Mouse (Mus musculus) regulatory T cell (primary cell): ENCODE measurements around the gene Brd4.
"Not testable (repeated sequence)": the region's sequence is repeated elsewhere in the genome, so short reads cannot be mapped to it uniquely, and the experiment has no call there.

Source experiments
- in situ Hi-C: fragments of 300-600 bp; cut with MboI, MseI; formaldehyde crosslinking; loops from one replicate; pipeline ENCODE4 v1.15.1; 2025; ENCODE audit warnings: high pct_unique_total_duplicates

The Brd4 gene

DNA sequence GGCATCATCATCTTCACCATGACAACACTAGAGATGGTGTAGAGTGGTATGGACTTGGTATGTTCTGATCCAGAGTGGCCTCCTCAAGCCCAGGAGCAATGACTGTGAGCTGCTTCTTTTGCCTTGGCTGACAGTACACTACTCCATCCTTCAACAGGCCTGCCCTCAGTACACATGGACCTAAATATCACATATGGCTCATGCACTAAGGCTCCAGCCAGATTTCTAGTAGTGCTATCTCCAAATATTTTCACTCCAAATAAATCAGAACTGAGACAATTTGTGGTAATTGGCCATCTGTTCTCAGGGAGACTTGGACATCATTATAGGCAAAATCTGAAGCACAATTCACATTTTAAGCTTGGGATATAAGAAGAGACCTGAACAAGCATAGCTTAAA lies 51.3 kb downstream of the Brd4 start:
- in situ Hi-C loops = no loop called here

DNA sequence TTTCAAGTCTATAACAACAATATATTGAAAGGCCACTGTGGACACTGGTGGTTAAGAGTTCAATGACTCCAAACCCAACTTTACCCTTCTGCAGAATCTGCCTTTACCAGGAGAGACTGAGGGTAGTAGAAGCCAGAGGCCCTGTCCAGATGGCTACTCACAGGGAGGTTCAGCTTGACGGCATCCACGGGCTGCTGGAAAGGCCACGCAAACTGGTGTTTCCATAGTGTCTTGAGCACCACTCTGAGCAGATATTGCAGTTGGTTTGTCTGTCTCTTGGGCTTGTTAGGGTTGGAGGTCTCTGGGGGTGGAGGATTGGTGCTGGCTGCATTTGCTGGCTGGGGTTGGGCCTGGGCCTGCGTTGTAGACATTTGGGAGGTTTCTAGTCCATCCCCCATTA lies 55.3 kb downstream of the Brd4 start:
- in situ Hi-C loops = no loop called here

DNA sequence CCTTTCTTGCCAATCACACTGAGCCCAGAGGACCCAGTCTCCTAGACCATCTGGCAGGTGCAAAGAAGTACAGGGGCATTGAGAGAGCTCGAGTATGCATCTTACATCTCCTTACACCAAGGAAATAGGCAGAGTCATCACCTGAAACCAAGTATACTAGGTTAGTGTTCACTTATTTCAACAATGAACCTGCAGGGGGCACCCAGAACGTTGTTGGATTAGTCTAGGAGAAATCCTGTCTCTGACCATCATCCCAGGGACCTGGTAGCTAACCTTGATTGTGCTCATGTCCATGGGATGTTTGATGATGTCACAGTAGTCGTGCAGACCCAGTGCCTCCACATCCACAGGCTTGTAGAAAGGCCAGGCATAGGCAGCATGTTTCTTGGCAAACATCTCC lies 63.6 kb downstream of the Brd4 start:
- in situ Hi-C loops = no loop called here

DNA sequence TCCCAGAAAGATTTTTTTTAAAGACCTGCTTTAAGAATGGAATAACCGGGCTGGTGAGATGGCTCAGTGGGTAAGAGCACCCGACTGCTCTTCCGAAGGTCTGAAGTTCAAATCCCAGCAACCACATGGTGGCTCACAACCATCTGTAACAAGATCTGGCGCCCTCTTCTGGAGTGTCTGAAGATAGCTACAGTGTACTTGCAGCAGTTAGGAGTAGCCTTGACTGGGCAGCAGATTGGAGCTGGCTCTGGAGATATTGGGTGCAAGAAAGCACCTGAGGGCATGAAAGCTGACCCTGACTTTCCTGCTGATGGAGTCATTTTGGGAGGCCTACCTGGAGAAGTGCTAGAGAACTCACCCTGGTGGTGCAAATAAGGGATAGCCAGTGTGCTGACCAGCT lies 68.9 kb downstream of the Brd4 start:
- in situ Hi-C loops = not testable (repeated sequence)

DNA sequence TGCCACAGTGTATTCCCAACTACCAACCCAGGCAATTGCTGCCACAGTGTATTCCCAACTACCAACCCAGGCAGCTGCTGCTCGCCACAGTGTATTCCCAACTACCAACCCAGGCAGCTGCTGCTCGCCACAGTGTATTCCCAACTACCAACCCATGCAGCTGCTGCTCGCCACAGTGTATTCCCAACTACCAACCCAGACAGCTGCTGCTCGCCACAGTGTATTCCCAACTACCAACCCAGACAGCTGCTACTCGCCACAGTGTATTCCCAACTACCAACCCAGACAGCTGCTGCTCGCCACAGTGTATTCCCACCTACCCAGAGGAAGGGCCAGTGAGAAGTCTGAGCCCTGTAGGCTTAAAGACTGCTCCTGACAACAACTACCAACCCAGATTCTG lies 73.0 kb downstream of the Brd4 start:
- in situ Hi-C loops = not testable (repeated sequence)

DNA sequence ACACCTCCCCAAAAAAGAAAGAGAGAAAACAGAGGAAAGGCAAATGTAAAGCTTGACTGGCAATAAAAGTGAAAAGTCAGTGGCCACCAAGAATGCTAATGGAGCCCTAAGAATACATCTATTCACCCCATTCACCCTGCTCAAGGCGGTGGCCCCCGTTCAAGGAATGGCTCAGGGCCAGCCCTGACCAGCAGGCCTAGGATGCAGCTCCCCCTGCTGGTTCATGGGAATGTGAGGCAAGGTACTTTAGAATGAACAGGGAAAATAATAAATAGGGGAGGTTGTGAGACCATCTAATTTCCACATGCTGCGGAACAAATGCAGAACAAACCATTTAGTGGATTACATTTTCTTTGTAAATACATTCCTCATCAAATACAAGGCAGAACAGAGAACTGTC lies 74.8 kb downstream of the Brd4 start:
- in situ Hi-C loops = no loop called here

DNA sequence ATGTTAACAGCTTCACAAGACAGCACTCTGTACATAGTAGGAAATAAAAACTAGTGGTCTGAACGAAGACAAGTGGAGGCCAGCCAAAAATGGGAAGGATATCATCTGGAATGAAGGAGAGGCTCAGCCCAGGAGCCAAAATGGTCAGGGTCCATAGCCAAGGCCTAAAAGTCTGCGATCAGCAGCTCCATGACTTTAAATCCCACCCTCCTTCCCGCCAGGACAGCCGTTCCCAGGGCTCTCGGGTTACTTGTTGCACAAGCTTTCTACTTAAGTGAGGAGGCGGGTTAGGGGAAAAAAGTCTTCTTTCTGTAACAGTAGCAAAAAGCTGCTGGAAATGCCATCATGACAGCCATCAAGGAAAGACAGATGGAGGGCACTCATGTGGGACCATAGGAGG lies 75.4 kb downstream of the Brd4 start:
- in situ Hi-C loops = no loop called here

DNA sequence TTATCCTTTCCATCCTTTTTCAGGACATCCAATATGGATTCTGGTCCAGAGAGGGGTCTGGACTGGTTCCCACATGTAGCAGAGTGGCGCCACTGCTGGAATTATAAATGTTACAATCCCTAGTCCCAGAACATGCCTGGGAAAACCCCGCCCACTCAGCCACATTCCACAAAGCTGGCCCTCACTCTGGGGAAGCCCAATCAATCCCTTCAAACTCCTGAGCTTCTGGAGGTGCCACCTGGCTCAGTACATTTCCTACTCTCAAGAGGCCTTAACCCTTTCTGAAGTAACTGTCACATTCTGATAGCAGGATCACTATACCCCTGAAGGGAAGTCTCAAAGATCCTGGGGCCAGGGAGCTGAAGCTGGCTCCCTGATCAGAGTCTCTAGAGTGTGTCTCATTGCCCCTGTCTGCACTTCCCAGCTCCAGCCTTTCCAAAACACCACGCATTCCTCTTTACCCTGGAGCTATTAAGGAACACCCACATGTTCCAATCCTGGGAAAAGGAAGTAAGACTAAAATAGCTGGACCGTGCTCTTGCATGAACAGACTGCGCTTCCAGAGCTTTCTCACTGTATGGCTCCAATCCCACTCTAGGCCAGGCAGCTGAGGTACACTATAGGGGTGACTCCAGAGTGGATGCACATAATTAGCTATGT lies 76.8 kb downstream of the Brd4 start:
- in situ Hi-C loops = no loop called here

DNA sequence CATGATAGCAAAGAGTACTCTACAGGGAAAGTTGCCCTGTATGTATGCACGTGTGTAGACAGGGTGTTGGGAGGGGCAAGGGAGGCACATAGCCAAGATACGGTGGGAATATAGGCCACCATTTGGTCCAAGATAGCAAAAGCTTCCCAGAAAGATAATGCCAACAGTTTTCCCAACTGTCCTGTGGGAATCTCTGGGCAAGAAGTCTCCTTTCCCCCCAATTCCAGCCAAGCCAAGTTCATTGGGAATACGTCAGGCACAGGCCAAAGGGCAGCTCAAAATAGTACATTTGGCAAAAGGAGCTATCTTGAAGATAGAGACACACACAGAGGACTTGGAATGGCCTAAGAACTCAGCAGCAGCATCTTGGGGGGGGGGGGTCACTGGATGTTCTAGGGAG lies 79.2 kb downstream of the Brd4 start:
- in situ Hi-C loops = no loop called here

DNA sequence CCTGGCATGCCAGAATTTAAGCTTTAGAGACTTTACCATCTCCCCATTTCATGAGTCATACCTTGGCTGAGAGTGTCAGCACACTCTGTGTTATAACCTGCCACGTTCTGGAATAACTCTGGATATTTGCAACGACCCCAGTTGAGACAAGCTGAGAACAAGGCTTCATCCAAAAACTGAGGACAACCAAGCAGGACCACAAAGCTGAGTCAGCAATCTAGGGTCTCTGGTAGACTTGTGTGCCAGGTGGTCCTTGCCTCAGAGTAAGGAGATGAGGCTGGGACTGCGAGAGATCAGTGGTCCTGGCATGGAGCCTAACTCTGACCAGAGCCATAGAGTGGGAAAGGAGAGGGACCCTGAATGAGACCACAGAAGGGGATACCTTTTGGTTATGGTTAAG lies 81.5 kb downstream of the Brd4 start:
- in situ Hi-C loops = no loop called here

DNA sequence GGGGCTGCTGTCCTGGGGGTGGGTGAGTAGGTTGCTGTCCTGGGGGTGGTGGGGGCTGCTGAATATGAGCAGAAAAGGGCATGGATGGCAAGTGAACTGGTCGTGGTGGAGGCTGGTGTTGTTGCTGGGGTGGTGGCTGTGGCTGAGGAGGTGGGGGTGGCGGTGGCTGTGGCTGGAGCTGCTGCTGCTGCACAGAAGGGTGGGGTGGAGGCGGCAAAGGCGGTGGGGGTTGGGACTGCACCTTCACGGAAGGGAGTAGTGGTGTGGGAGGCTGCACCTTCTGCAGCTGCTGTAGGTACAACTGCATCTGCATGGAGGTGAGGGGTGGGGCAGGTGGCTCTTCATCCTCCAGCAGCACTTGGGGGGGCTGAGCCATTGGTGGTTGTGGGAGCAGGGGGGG lies 83.4 kb downstream of the Brd4 start:
- in situ Hi-C loops = no loop called here

DNA sequence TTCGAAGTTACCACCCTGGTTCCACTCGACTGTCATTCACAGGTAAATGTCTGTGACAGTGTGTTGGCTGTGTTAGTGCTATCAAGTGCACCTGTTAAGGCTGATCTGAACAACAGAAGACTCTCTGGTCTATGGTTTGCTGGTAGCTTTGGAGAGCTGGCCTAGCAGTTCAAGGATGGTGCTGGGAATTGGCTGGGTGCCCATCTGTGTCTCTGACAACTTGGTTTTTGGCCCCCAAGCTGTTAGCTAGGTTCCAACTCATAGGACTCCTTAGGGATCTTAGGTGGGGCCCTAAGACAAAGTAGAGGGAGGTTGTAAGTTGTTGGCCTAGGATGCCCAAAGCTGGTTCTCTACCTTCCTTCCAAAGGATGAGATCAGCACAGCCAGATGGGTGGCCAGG lies 84.7 kb downstream of the Brd4 start:
- in situ Hi-C loops = no loop called here

DNA sequence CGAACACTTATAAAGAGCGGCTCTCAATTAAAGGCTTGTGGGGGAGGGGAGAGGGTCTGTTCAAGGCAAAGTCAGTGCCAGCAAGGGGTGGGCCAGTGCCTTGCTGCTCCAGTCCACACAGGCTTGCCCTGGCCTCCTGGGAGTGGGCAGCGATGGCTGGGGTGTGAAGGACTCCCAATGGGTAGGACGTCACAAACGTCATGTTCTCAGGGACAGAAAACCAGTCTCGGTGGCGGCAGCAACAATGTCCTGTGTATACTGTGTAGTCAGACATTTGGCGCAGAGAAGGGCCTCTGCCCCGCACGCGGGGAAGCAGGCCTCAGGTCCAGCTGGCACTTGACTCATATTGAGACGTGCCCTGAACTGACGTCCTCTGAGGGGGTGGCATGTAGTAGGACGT lies 87.4 kb downstream of the Brd4 start:
- in situ Hi-C loops = no loop called here

DNA sequence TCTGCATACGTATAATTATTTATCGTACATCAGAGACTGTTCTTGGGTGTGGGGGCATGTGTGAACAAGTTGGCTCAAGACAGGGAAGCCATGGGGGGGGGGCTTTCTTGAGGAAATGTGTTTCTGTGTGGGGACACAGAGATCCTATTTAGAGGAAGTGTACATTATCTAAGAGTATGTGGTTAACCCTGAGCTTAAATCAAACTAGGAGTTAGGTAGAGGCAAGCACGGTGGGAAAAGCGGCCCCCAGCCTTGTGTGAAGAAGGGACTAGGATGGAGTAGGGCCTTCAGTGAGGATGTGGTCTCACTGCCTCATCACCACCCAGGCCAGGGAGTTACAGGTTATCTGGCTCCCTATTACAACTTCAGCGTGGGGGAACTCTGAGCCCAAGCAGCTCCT lies 88.8 kb downstream of the Brd4 start:
- in situ Hi-C loops = no loop called here

DNA sequence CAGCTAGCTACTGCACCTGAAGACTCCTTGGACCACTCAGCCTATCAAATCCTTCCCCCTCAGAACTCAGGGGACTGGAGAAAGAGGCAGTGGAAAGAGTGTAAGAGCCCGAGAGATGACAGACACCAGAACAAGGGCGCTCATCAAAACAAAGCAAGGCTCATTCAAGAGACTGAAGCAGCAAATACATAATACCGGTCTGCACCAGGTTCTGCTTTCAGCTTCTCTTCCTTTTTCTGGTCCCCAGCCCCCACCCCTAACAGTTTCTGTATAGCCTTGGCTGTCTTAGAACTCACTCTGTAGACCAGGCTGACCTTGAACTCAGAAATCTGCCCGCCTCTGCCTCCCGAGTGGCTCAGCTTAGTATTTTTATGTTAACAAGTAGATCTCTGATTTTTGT lies 91.5 kb downstream of the Brd4 start:
- in situ Hi-C loops = no loop called here

DNA sequence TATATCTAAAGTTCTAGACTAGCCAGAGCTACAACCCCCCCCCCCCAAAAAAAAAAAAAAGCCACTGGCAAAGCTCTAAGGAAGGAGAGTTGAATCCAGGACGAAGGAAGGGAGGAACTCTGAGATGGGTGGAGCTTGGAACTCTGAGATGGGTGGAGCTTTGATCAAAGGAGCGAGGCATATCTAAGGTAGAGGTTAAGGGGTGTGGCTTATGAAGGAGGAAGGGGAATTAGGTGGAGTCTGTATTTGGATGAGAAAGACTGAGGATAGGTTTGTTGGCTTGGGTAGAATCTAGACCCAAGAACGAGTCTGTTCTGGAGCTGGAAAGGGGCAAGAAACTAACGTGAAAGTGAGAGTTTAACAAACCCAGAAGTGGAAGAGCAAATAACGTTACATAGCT lies 94.7 kb downstream of the Brd4 start:
- in situ Hi-C loops = no loop called here

DNA sequence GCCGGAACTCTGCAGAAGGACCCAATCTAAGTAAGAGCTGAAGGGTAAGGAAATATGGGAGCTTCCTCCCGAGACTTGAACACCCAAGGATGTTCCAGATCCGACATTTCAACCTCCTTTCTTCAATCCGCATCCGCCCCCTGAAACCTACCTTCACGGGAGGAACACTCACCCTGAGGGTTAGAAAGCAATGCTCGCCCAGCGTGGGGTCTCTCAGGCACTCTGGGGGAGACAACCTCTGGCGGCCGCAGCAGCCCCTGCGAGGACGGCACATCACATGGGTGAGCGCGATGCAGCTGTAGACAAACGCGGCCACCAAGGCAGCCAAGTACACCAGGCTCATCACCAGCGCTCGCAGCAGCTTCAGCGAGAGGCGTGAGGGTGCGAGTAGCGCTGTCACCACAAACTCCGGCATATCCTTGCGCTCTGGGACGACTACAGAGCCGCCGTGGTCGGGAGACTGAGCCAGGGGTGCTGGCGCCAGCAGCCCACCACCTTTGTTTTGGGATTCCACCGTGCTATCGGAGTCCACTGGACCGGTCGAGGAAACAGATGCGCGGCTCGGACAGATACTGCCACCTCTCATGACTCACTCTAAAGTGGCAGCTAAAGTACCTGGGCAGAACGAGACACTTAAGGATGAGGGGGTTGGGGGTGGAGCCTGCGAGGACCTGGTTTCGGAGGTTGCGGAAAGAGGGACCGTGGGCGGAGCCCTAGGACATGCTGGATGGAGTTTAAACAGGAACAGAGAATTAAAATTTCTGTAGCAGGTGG lies 95.5 kb downstream of the Brd4 start, which contains the start of gene Ephx3:
Ephx3 (minus strand) TSS at position 687 of the 774 bp plus-strand sequence.
- in situ Hi-C loops = no loop called here

DNA sequence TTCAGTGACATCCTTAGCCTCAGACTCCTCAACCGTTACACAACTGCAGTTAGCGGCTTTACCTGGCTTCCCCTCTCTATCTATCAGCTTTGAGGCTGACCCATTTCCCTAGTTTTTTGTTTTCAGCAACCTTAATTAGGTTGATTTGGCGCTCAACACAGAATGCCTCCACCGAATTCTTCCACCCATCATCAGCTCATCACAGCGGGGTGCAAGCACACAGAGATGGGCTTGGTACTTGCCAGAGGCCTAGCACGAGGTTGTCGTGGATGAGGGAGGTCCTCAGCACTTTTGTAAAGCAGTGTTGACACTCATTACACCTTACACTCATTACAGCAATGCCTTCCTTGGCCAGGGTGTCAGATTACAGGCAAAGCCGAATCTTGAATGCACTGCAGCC lies 101.5 kb downstream of the Brd4 start:
- in situ Hi-C loops = no loop called here

DNA sequence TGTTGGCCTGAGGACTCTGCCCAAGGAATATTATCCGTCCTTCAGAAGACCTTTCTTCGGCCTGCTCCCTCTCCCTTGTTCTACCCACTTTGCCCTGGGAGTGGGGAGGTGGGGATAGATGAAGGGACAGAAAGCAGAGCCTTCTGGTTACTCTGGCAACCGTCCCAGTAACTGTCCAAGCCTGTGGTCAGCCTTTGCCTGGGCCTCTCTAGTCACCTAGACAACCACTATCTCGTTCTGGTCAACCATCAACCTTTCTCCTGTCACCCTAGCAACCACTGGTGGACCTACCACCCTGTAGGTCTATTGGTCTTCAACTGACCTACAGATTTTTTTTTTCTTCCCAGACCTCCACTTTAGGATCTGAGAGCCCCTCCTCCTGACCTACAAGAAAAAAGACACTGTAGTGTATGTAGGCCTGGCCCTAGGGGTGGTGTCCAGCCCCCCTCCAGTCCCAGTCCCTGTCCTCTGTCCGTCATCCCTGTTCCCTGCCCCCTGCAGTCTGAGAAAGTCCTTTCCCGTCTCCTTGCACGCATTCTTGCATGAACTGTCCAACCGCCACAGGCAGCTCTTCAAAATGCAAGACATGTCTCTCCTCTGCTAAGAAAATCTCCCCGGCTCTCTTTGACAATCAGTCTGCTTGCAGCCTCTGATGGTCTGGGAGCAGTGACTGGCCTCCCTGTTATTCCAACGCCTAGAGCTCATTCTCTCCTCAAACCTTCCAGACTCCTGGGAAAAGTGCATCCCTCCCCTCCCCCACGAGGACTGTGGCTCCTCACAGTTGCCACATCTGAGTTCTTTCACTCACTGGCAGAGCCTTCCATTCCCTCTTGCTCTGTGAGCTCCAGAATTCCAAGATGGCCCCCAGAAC lies 104.7 kb downstream of the Brd4 start:
- in situ Hi-C loops = no loop called here

DNA sequence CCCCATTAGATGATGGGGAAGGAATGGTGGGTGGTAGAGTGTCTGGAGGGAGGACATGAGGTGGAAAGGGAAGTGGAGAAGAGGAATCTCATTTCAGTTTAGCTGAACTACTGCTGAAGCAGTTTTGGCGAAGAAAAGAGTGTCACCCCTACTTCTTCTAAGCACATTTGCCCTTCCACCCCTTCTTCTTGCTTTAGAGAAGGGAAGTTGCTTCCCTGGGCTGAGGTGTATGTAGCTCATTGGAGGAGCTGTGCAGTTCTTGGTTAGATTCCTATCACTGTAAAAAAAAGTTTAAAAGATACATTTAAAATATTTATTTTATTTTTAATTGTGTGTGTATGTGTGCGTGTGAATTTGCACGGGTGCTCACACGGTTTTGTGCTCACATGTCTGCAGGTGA lies 107.6 kb downstream of the Brd4 start:
- in situ Hi-C loops = no loop called here

DNA sequence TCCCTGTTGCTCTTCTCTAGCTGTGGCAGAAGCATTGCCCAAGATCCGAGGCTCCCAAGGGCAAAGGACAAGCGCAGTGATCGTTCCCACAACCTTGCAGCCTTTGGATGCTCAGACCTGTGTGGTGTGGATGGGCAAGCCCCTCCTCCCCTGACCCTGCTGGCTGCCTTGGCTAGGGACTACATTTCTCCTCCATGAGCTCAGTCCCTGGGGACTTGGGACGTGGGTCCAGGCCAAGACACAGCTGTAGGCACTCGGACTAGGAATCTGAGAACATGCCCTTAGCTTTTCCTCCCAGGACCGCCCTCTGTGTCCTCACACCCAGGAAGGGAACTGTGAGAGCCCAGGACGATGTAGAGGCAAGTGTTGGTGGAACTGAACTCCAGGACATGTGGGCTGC lies 111.4 kb downstream of the Brd4 start:
- in situ Hi-C loops = no loop called here

DNA sequence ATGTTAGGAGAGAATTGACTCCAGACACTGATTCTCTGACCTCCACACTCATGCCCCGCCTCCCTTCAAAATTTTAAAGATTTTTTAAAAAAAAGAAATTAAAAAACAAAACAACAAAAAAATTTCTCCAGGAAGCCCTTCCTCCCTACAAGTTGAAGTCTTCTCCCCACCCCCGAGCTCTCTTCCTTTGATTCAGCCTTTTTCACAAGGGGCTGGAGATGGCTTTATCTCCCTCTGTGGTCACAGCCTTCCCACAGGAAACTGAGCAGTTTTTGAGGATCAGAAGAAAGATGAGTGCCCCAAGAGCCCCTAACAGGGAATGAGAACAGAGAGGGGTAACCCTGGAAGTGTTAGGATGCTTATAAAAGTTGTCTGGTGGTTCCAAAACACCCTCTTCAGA lies 112.0 kb downstream of the Brd4 start:
- in situ Hi-C loops = no loop called here
